Mouse (Mus musculus) lung, embryonic 16.5 days (tissue): ENCODE measurements around the gene Figla. TPM values are rescaled to one million over a fixed set of nuclear protein-coding genes. Genes with fewer than 3 reads are reported as not detected.

Experiments
- ATAC-seq: fragments of 200-750 bp; cut with Nextera tagmentation; 2 replicates; pipeline ENCODE4 v1.8.0; 2017; ENCODE audit warnings: low read depth, mild to moderate bottlenecking, moderate library complexity
- H3K27ac ChIP-seq: fragments of 300-500 bp; sonication (generic); 2 replicates; pipeline ENCODE4 v1.5.1; 2014; ENCODE audit warnings: mild to moderate bottlenecking, control low read depth, low read length
- H3K27me3 ChIP-seq: fragments of 300-500 bp; sonication (generic); 2 replicates; pipeline ENCODE4 v1.6.1; 2014; ENCODE audit warnings: low read depth, low read length, mixed read lengths; ENCODE audit not compliant: control insufficient read depth, insufficient read depth
- H3K36me3 ChIP-seq: fragments of 300-500 bp; sonication (generic); 2 replicates; pipeline ENCODE4 v1.6.1; 2014; ENCODE audit warnings: low read length; ENCODE audit not compliant: control insufficient read depth, insufficient read depth
- H3K4me1 ChIP-seq: fragments of 300-500 bp; sonication (generic); replicated peaks from 2 replicates; pipeline ENCODE4 v1.6.1; 2014; ENCODE audit warnings: low read length, mixed read lengths; ENCODE audit not compliant: control insufficient read depth, insufficient read depth
- H3K4me2 ChIP-seq: fragments of 300-500 bp; sonication (generic); 2 replicates; pipeline ENCODE4 v1.6.1; 2014; ENCODE audit warnings: low read depth, low read length, control low read depth
- H3K4me3 ChIP-seq: fragments of 300-500 bp; sonication (generic); 2 replicates; pipeline ENCODE4 v1.5.1; 2014; ENCODE audit warnings: mild to moderate bottlenecking, low read length, control low read depth
- H3K9ac ChIP-seq: fragments of 300-500 bp; sonication (generic); 2 replicates; pipeline ENCODE4 v1.6.1; 2014; ENCODE audit warnings: low read length, control low read depth
- H3K9me3 ChIP-seq: fragments of 300-500 bp; sonication (generic); 2 replicates; pipeline ENCODE4 v1.6.1; 2016; ENCODE audit warnings: low read length; ENCODE audit not compliant: control insufficient read depth
- WGBS: fragments of 180-500 bp; shearing (Covaris S2); extraction: QIAGEN DNeasy Blood & Tissue Kit; methylation state at CpG from one replicate; pipeline ENCODE4 v1.1.7; 2014; 5-methylcytosine and 5-hydroxymethylcytosine counted together
- polyA plus RNA-seq: library from polyadenylated mRNA; unstranded; fragments of >200 nt; fragmentation: Nextera tagmentation; extraction: Ambion mirVana; gene quantifications from 2 replicates; pipeline ENCODE4 v1.2.1, GENCODE M21; 2015

Gene Figla
- polyA plus RNA-seq, 1 experiment from 2014 or later: not detected

DNA sequence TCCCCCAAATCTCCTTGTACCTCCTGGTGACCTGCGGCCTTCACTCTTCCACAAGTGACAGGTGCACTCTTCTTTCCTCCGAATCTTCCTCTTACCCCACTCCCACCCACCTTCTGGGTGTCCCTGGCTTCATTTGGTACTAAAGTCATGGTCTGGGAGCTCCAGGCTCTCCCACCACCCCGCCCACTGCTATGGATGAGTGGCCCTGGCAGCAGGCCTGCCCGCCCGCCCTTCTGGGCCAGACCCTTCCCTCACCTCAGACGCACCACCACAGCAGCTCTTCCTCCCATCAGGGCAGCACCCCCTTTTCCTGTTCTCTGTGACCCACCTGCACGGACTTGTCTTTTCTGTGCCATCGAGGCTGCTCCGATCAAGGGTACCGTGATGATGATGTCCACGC, 31.5 kb downstream of the Figla start:
- Histone ChIP-seq H3K4me2 (no peak overlapping the region), H3K9ac (no peak overlapping the region), H3K4me1 (no peaks in the 10 kb centered on the region; the same call in 1 of the 2 replicates), H3K36me3 (no peaks in the 10 kb centered on the region), H3K4me3 (no peak overlapping the region), H3K27ac (no peak overlapping the region), H3K9me3 (no peaks in the 10 kb centered on the region), H3K27me3 (no peaks in the 10 kb centered on the region)
- WGBS: 92% methylated on average over 11 of the region's 11 CpGs
- no peak for ATAC-seq

DNA sequence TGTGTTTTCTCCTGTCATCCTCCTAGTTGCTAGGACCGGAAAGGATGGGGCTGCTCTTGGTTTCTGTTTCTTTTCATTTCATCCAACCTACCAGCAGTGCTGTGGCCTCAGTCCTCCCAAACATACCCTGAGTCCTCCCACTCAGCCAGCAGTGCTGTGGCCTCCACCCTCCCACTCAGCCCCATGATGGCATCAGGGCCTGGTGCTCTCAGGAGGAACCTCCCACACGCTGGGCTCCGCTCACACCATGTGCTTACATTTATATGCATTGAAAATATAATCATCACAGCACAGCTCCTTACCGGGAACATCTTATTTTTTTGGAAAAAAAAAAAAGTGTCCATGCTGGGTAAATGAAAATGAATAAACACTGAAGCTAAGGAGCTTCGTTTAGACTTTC, 32.5 kb downstream of the Figla start:
- WGBS: 71% methylated on average over 5 of the region's 5 CpGs
- H3K9ac ChIP-seq: no peak overlapping the region
- no peaks in the 10 kb centered on the region; the same call in 1 of the 2 replicates for H3K4me1 ChIP-seq
- no peak overlapping the region for H3K4me3 ChIP-seq
- H3K27me3 ChIP-seq: no peaks in the 10 kb centered on the region
- no peaks in the 10 kb centered on the region for H3K9me3 ChIP-seq
- no peak overlapping the region for H3K4me2 ChIP-seq
- ATAC-seq: no peak
- H3K36me3 ChIP-seq: no peaks in the 10 kb centered on the region
- H3K27ac ChIP-seq: no peak overlapping the region

DNA sequence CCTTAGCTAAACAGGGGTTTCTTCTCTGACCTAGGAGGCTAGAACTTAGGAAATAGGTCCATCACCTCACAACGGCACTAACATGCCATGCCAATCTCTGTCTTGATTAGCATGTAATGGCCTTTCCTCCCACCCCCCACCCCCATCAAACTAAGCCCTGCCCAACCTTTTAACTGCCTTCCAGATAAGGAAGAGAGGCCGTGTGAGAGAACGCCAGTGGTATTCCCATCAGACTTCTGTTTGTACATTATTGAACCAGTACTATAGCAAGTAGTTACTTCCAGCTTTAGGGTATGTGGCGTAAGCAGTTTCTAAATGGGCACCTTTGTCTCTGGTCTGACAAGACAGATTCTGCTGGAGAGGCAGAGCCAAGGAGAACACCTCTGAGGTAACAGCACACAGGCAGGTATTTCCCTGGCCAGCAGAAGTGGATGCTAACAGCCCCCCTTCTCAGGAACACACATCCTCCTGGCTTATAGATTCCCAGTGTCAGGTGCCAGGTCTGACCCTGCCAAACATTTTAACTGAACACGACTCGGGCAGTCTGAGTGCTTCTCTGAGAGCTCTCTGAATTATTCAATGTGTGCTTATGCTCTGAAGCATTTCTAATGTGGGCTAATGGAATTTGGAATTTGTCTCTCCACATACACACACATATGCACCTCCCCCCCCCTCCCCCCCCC, 34.8 kb downstream of the Figla start:
- H3K27me3 ChIP-seq: no peaks in the 10 kb centered on the region
- H3K9ac ChIP-seq: no peak overlapping the region
- H3K4me1 ChIP-seq: no peaks in the 10 kb centered on the region; the same call in 1 of the 2 replicates
- WGBS: 40% methylated on average over 6 of the region's 6 CpGs
- H3K9me3 ChIP-seq: no peaks in the 10 kb centered on the region
- peak overlapping the region; percentile 16; the same call in 1 of the 2 replicates for H3K4me2 ChIP-seq
- ATAC-seq: peak; percentile 72
- H3K27ac ChIP-seq: 0 out of 2 replicates have a peak overlapping the region, but pooled peaks have one; percentile 29
- no peaks in the 10 kb centered on the region for H3K36me3 ChIP-seq
- H3K4me3 ChIP-seq: no peak overlapping the region

DNA sequence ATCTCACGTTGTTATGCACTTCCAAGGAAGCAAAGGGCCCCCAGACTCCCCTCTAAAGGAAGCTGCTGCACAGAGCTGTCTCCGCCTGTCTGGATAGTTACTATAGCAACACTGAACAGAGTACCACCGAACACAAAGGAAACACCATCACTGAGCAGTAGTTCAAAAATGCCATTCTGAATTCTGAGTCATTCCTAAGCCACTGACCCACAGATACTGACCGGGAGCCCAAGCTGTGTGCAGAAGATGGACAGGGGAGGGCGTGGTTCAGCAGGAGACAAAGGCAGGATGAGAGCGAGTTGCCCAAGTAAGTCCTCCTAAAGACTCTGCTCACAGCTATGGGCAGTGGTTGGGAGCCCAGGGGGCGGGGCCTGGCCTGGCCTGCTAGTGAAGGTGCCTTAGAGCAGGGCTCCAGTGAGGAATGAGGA, 36.1 kb downstream of the Figla start:
- Histone ChIP-seq H3K27me3 (no peaks in the 10 kb centered on the region), H3K9ac (no peak overlapping the region), H3K4me1 (no peaks in the 10 kb centered on the region; the same call in 1 of the 2 replicates), H3K27ac (no peak overlapping the region), H3K36me3 (no peaks in the 10 kb centered on the region), H3K4me3 (no peak overlapping the region), H3K9me3 (no peaks in the 10 kb centered on the region), H3K4me2 (no peak overlapping the region)
- 20% methylated on average over 7 of the region's 7 CpGs for WGBS
- ATAC-seq: 0 out of 2 replicates have a peak, but pooled peaks have one; percentile 51

DNA sequence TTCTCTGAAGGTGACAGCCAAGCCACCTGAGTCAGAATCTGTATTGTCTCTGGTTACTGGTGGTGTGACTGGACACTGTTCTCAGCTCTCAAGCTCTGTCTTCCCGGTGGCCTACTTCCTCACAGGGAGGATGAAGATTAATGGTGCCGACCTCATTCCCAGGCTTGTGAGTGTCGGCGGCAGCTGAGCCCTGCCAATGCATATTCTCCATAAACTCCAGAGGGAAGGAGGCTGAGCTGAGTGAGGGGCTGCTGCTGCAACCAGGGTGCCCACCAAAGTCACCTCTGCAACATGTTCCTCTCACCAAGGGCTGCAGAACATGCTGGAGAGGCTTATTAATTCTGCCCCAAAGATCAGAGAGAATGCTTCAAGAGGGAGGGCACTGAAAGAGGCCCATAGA, 36.6 kb downstream of the Figla start:
- no peak for ATAC-seq
- H3K9ac ChIP-seq: no peak overlapping the region
- H3K4me1 ChIP-seq: no peaks in the 10 kb centered on the region; the same call in 1 of the 2 replicates
- H3K4me2 ChIP-seq: no peak overlapping the region
- H3K36me3 ChIP-seq: no peaks in the 10 kb centered on the region
- H3K9me3 ChIP-seq: no peaks in the 10 kb centered on the region
- no peak overlapping the region for H3K27ac ChIP-seq
- no peaks in the 10 kb centered on the region for H3K27me3 ChIP-seq
- 34% methylated on average over 4 of the region's 4 CpGs for WGBS
- H3K4me3 ChIP-seq: no peak overlapping the region

DNA sequence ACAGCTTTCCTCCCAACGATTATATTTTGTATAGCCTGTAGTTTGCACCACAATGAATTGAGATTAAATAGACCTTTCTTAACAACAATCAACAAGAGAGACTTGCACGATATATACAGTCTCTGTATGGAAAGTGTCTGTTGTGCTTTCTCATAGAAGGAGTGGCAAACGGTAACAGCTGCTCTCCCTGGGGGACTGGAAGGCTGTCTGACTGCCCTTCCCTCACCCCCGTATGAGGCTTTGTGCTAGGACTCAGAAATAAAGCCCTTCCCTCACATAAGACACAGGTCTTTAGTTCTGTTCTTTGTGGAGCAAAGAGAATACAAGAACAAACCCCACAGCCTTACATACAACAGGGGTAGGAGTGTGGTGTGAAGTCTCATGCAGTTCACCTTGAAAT, 37.1 kb downstream of the Figla start:
- Histone ChIP-seq H3K27ac (no peak overlapping the region), H3K9ac (no peak overlapping the region), H3K9me3 (no peaks in the 10 kb centered on the region), H3K4me2 (no peak overlapping the region), H3K4me1 (no peaks in the 10 kb centered on the region; the same call in 1 of the 2 replicates), H3K4me3 (no peak overlapping the region), H3K36me3 (no peaks in the 10 kb centered on the region), H3K27me3 (no peaks in the 10 kb centered on the region)
- 36% methylated on average over 4 of the region's 4 CpGs for WGBS
- no peak for ATAC-seq

DNA sequence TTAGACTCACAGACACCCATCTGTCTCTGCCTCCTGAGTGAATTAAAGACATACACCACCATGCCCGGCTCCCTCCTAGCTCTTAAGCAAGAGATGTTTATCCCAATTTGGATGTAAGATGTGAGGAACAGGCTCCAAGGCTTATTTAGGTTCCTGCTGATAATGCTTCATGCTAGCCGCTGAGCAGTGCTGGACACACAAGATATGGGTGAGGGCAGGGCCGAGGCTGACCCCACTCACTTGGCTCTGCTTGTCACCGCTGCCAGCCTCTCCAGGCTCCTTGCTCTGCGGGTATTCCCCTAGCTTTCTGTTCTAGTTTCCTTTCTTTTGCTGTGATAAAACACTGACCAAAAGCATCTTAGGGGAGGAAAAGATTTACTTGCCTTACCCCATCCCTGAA, 37.6 kb downstream of the Figla start:
- no peaks in the 10 kb centered on the region; the same call in 1 of the 2 replicates for H3K4me1 ChIP-seq
- 52% methylated on average over 5 of the region's 5 CpGs for WGBS
- no peak for ATAC-seq
- H3K27ac ChIP-seq: no peak overlapping the region
- H3K4me3 ChIP-seq: no peak overlapping the region
- H3K4me2 ChIP-seq: no peak overlapping the region
- H3K27me3 ChIP-seq: no peaks in the 10 kb centered on the region
- no peaks in the 10 kb centered on the region for H3K9me3 ChIP-seq
- no peaks in the 10 kb centered on the region for H3K36me3 ChIP-seq
- no peak overlapping the region for H3K9ac ChIP-seq

DNA sequence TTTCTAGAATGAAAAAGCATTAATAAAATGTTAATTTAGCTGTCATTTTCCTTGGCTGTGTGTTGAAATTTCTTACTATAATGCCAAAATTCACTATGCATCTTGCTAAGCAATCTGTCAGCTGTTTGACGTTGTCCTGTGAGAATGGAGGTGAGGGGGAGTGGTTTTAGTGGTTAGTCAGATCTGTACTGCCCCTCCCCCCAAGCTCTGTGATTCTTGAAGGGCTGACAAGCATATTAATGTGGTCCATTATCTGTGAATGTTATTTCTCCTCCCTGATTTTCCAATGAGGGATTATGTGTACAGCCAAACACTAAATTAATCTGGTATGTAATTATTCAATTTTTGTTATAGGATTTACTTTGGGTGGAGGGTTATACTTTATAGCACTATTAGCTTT, 42.5 kb downstream of the Figla start:
- Histone ChIP-seq H3K9me3 (no peaks in the 10 kb centered on the region), H3K4me1 (no peaks in the 10 kb centered on the region; the same call in 1 of the 2 replicates), H3K9ac (no peak overlapping the region), H3K27me3 (no peaks in the 10 kb centered on the region), H3K36me3 (no peaks in the 10 kb centered on the region), H3K4me2 (no peak overlapping the region), H3K4me3 (no peak overlapping the region), H3K27ac (no peak overlapping the region)
- WGBS: 0% methylated on average over 1 of the region's 1 CpGs
- ATAC-seq: no peak

DNA sequence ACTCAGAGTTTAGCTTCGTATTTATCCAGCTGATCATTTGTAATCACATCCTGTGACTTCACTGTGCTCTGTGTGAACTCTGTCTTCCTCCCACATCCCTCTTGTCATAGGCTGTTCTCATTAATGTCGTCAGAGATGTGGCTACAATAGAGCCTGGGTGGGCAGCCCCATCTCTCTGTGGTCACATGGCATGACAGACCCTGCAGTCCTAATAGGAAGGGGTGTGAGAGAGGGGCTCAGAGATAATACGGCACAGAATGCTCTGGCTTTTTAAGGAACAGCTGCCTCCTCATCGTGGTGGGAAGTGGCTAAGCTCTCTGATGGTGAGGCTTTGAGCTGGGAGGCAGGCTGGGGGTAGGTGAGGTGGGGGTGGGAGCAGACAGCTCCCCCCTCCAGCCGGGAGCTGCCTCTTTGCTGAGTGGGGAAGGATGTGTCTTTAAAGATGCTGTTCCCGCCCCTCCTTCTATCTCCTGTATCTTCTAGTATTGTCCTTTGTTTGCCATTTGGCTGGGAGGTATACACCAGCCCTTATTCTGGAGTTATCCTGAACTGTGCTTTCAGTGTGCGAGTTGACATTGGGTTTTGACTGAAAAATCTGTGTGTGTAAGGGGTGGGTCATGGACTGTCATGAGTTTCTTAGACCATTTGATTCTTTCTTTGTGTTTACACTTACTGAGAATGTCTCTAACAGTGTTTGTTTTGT, 43.3 kb downstream of the Figla start:
- ATAC-seq: no peak
- no peak overlapping the region for H3K9ac ChIP-seq
- H3K4me2 ChIP-seq: no peak overlapping the region
- H3K4me1 ChIP-seq: no peaks in the 10 kb centered on the region; the same call in 1 of the 2 replicates
- H3K9me3 ChIP-seq: no peaks in the 10 kb centered on the region
- H3K4me3 ChIP-seq: no peak overlapping the region
- no peak overlapping the region for H3K27ac ChIP-seq
- H3K36me3 ChIP-seq: no peaks in the 10 kb centered on the region
- WGBS: 31% methylated on average over 7 of the region's 7 CpGs
- H3K27me3 ChIP-seq: no peaks in the 10 kb centered on the region
